Mouse (Mus musculus) CD4-positive, CD25-positive, alpha-beta regulatory T cell (primary cell): ENCODE data around the gene Ankrd17. TPM values are rescaled to one million over a fixed set of nuclear protein-coding genes. Genes with fewer than 3 reads are reported as not detected.

Experiments used
- polyA plus RNA-seq: library from polyadenylated mRNA; unstranded; fragments of 100-300 nt; shearing (Covaris generic); gene quantifications from one replicate; pipeline ENCODE4 v1.2.1, GENCODE M21; 2017

Ankrd17 gene
- polyA plus RNA-seq: 28.7 TPM

DNA sequence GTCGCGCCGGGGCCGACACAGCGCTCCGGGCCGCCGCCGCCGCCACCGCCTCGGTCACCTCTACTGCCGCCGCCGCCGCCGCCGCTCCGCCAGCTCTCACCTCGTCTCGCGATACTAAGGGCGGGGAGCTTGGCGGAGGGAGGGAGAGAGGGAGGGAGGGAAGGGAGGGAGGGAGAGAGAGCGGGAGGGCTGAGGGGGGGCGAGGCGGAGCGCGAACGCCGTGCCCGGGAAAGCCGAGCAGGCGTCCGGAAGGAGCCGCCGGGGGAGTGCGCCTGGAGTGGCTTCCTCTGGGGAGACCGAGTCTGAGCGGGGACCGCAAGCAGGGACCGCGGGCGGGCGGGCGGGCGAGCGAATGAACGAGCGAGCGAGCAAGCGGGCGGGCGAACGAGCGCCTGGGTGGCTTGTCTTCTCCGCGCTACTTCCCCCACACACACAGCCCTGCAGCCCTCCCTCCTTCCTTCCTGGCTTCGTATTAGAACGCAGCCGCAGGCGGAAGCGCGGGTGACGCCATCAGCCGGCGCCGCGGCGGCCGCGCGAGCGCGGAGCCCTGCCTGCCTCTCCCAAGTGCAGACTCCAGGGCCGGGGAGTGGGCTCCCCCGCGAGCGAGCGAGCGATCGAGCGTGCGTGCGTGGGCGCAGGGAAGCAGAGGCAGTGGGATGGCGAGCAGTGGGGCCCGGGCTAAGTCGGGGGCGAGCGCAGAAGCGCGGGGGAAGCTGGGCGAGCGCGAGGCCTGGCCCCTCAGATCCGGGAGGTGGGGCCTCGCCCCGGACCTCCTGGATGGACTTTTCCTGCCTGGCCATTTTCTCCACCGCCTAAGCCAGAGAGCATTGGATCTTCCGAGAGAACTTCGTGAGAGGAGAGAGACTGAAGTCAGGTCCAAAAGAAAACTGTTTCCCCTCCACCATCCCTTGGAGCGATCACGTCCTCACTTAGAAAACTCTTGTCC, at the start of gene Ankrd17:
Ankrd17 (minus strand) TSS at position 457 of the 946 bp plus-strand sequence.

DNA sequence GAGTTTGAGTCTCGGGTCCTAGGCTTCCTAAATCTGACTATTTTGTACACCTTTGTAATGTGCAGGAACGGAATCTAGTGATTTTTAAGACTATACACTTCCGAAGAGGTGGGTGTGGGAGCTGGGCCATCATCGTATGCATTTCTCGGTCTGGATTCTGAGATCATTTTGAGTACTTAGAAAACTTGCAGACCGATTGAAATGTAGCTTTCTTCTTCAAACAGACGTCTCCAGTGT, 608 bp upstream of the Ankrd17 start, which contains the start of gene Gm9958:
Gm9958 (plus strand) TSS at position 138 of the 237 bp plus-strand sequence.

GRCm38 (mm10) chr5:90223534-90224381, 142.6 kb downstream of the Ankrd17 start, which contains the start of gene Cox18:
Cox18 (minus strand) TSS chr5:90224001.

Other genes starting within 250 kb of the Ankrd17 start
- gene Cox18, start 142.6 kb downstream of the Ankrd17 start, polyA plus RNA-seq: 41.0 TPM
- gene Gm9958, start 627 bp upstream of the Ankrd17 start, polyA plus RNA-seq: 2.9 TPM
- not detected for gene Alb, start 94.3 kb upstream of the Ankrd17 start, polyA plus RNA-seq
- gene Afp, start 124.2 kb upstream of the Ankrd17 start, polyA plus RNA-seq: 6.3 TPM
- 0.11 TPM for gene Afm, start 152.4 kb upstream of the Ankrd17 start, polyA plus RNA-seq
- gene 5830473C10Rik, start 194.5 kb upstream of the Ankrd17 start, polyA plus RNA-seq: not detected